Mouse (Mus musculus) MEL (cell line): ENCODE measurements at regions not wholly inside any gene's neighbourhood (a gene's known extent, or its start where the extent isn't known, plus 50 kb on each side); places are given as distances from the start of the nearest gene placed in this dataset.

Source experiments
- DNase-seq: peaks from one replicate; pipeline ENCODE4 v3.0.0; 2011; ENCODE audit warnings: low read depth, low spot score
- H3K27ac ChIP-seq: 2 replicates; pipeline ENCODE4 v1.5.1; 2012; ENCODE audit warnings: low read depth, mild to moderate bottlenecking, control low read depth, low read length, moderate library complexity; ENCODE audit not compliant: control insufficient read depth
- H3K27me3 ChIP-seq, 2 experiments: fragments of 150-350 bp in 1 of 2; sonication (generic) in 1 of 2; 2 replicates each; pipeline ENCODE4 v1.6.1; 2012; ENCODE audit warnings: low read length in 2 of 2, mild to moderate bottlenecking in 2 of 2, improper control_type of control experiment in 1 of 2, moderate library complexity in 1 of 2; ENCODE audit not compliant: insufficient read depth in 2 of 2, control insufficient read depth in 1 of 2
- H3K36me3 ChIP-seq, 2 experiments: 2 replicates each; pipeline ENCODE4 v1.6.1; 2012 to 2014; ENCODE audit warnings: low read length in 2 of 2, improper control_type of control experiment in 1 of 2, inconsistent platforms in 1 of 2, mild to moderate bottlenecking in 1 of 2; ENCODE audit not compliant: insufficient read depth in 2 of 2, control insufficient read depth in 1 of 2
- H3K4me1 ChIP-seq, 2 experiments: fragments of 150-350 bp in 1 of 2; sonication (generic) in 1 of 2; 2 replicates each; pipeline ENCODE4 v1.6.1; 2012; ENCODE audit warnings: low read length in 2 of 2, improper control_type of control experiment in 1 of 2, mild to moderate bottlenecking in 1 of 2; ENCODE audit not compliant: insufficient read depth in 2 of 2, control insufficient read depth in 1 of 2
- H3K4me3 ChIP-seq, 2 experiments: fragments of 150-350 bp in 1 of 2; sonication (generic) in 1 of 2; 2 replicates each; pipeline ENCODE4 v1.5.1; 2012; ENCODE audit warnings: low read depth in 2 of 2, low read length in 2 of 2, mild to moderate bottlenecking in 2 of 2, moderate library complexity in 2 of 2, control low read depth in 1 of 2, improper control_type of control experiment in 1 of 2; ENCODE audit not compliant: control insufficient read depth in 1 of 2, insufficient read depth in 1 of 2
- H3K79me2 ChIP-seq: 2 replicates; pipeline ENCODE4 v1.6.1; 2012; ENCODE audit warnings: mild to moderate bottlenecking, low read length, moderate library complexity; ENCODE audit not compliant: control insufficient read depth, poor library complexity, insufficient read depth
- H3K9ac ChIP-seq: 2 replicates; pipeline ENCODE4 v1.6.1; 2012; ENCODE audit warnings: low read depth, mild to moderate bottlenecking, control low read depth, low read length, moderate library complexity; ENCODE audit not compliant: control insufficient read depth, poor library complexity, severe bottlenecking
- H3K9me3 ChIP-seq: fragments of 150-350 bp; sonication (generic); replicated peaks from 2 replicates; pipeline ENCODE4 v1.6.1; 2012; ENCODE audit warnings: mild to moderate bottlenecking, low read length, improper control_type of control experiment, moderate library complexity; ENCODE audit not compliant: insufficient read depth
- BHLHE40 ChIP-seq: IDR thresholded peaks from 2 replicates; pipeline ENCODE4 v1.6.1; 2012; ENCODE audit warnings: low read depth, mild to moderate bottlenecking, inconsistent platforms, low read length, improper control_type of control experiment, borderline replicate concordance
- CHD2 ChIP-seq: IDR thresholded peaks from 2 replicates; pipeline ENCODE4 v1.6.1; 2011; ENCODE audit warnings: low read length, improper control_type of control experiment
- CTCF ChIP-seq, 3 experiments: IDR thresholded peaks in 2 of 3; conservative IDR thresholded peaks in 1 of 3; 2 replicates each; pipeline ENCODE4 v1.5.1; 2011 to 2012; ENCODE audit warnings: low read length in 3 of 3, low read depth in 2 of 3, mild to moderate bottlenecking in 2 of 3, improper control_type of control experiment in 1 of 3, inconsistent platforms in 1 of 3, mixed read lengths in 1 of 3, moderate library complexity in 1 of 3; ENCODE audit not compliant: control insufficient read depth in 1 of 3, insufficient read depth in 1 of 3, poor library complexity in 1 of 3, severe bottlenecking in 1 of 3
- E2F4 ChIP-seq: IDR thresholded peaks from 2 replicates; pipeline ENCODE4 v1.6.1; 2011; ENCODE audit warnings: low read depth, low read length, improper control_type of control experiment, borderline replicate concordance
- ELF1 ChIP-seq: IDR thresholded peaks from 2 replicates; pipeline ENCODE4 v1.6.1; 2014; ENCODE audit warnings: low read depth, mild to moderate bottlenecking, inconsistent platforms, low read length, improper control_type of control experiment, moderate library complexity
- ETS1 ChIP-seq: IDR thresholded peaks from 2 replicates; pipeline ENCODE4 v1.6.1; 2012; ENCODE audit warnings: low read depth, mild to moderate bottlenecking, inconsistent platforms, low read length, improper control_type of control experiment, moderate library complexity
- GABPA ChIP-seq: IDR thresholded peaks from 2 replicates; pipeline ENCODE4 v1.6.1; 2012; ENCODE audit warnings: low read depth, mild to moderate bottlenecking, inconsistent platforms, low read length, improper control_type of control experiment, moderate library complexity
- KAT2A ChIP-seq: conservative IDR thresholded peaks from 2 replicates; pipeline ENCODE4 v1.6.1; 2012; ENCODE audit warnings: low read depth, low read length, improper control_type of control experiment, inconsistent platforms
- MAX ChIP-seq: IDR thresholded peaks from 2 replicates; pipeline ENCODE4 v1.6.1; 2011; ENCODE audit warnings: low read length, improper control_type of control experiment
- MAZ ChIP-seq: IDR thresholded peaks from 2 replicates; pipeline ENCODE4 v1.6.1; 2012; ENCODE audit warnings: low read depth, mild to moderate bottlenecking, inconsistent platforms, low read length, improper control_type of control experiment
- MXI1 ChIP-seq: IDR thresholded peaks from 2 replicates; pipeline ENCODE4 v1.6.1; 2011; ENCODE audit warnings: mild to moderate bottlenecking, low read depth, low read length, improper control_type of control experiment
- MYC ChIP-seq: IDR thresholded peaks from 2 replicates; pipeline ENCODE4 v1.6.1; 2011; ENCODE audit warnings: low read depth, mild to moderate bottlenecking, low read length, improper control_type of control experiment, moderate library complexity
- NELFE ChIP-seq: IDR thresholded peaks from 2 replicates; pipeline ENCODE4 v1.6.1; 2011; ENCODE audit warnings: low read depth, low read length, improper control_type of control experiment
- POLR2AphosphoS2 ChIP-seq: IDR thresholded peaks from 2 replicates; pipeline ENCODE4 v1.6.1; 2011; ENCODE audit warnings: low read length, improper control_type of control experiment
- POLR2AphosphoS5 ChIP-seq: IDR thresholded peaks from 2 replicates; pipeline ENCODE4 v1.6.1; 2012; ENCODE audit warnings: low read depth, borderline replicate concordance, mild to moderate bottlenecking, inconsistent platforms, low read length, moderate library complexity, mixed read lengths
- RAD21 ChIP-seq: IDR thresholded peaks from 2 replicates; pipeline ENCODE4 v1.6.1; 2011; ENCODE audit warnings: mild to moderate bottlenecking, low read depth, low read length, improper control_type of control experiment
- RCOR1 ChIP-seq: IDR thresholded peaks from 2 replicates; pipeline ENCODE4 v1.6.1; 2012; ENCODE audit warnings: low read depth, mild to moderate bottlenecking, inconsistent platforms, low read length, improper control_type of control experiment
- SIN3A ChIP-seq: IDR thresholded peaks from 2 replicates; pipeline ENCODE4 v1.6.1; 2012; ENCODE audit warnings: low read length, improper control_type of control experiment, inconsistent platforms
- SMC3 ChIP-seq: IDR thresholded peaks from 2 replicates; pipeline ENCODE4 v1.6.1; 2011; ENCODE audit warnings: low read depth, low read length, improper control_type of control experiment
- UBTF ChIP-seq: IDR thresholded peaks from 2 replicates; pipeline ENCODE4 v1.6.1; 2012; ENCODE audit warnings: low read depth, mild to moderate bottlenecking, inconsistent platforms, low read length, improper control_type of control experiment, moderate library complexity, borderline replicate concordance; ENCODE audit not compliant: insufficient read depth
- USF1 ChIP-seq: IDR thresholded peaks from 2 replicates; pipeline ENCODE4 v1.6.1; 2014; ENCODE audit warnings: low read depth, mild to moderate bottlenecking, inconsistent platforms, low read length, improper control_type of control experiment, moderate library complexity
- USF2 ChIP-seq, 2 experiments: IDR thresholded peaks; 2 replicates each; pipeline ENCODE4 v1.6.1; 2011 to 2012; ENCODE audit warnings: improper control_type of control experiment in 2 of 2, low read length in 2 of 2, borderline replicate concordance in 1 of 2, inconsistent platforms in 1 of 2, low read depth in 1 of 2, mild to moderate bottlenecking in 1 of 2; ENCODE audit not compliant: insufficient read depth in 1 of 2
- ZNF384 ChIP-seq: IDR thresholded peaks from 2 replicates; pipeline ENCODE4 v1.6.1; 2012; ENCODE audit warnings: low read depth, mild to moderate bottlenecking, inconsistent platforms, low read length, improper control_type of control experiment

- Histone ChIP-seq H3K4me3 (no peak overlapping the region), H3K27me3 (no peaks in the 10 kb centered on the region)
Measured at GRCm38 (mm10) chr13:79138747-79139146, 939.2 kb upstream of the Nr2f1 start.

GRCm38 (mm10) chr13:79136726-79137125 is 937.2 kb upstream of the Nr2f1 start:
- TF ChIP-seq RCOR1, result no peak
- no peak for TF ChIP-seq MAX
- no peak for TF ChIP-seq KAT2A
- TF ChIP-seq USF2 (IDR thresholded peaks at IDR 0.05; ENCODE audit: borderline replicate concordance in 1 of 2, insufficient read depth in 1 of 2, low read depth in 1 of 2, low read length in 2 of 2), result no peak
- no peak for TF ChIP-seq E2F4
- no peak for TF ChIP-seq ELF1
- no peak for TF ChIP-seq MYC
- TF ChIP-seq USF1, result no peak
- TF ChIP-seq SIN3A, result no peak
- no peaks in the 10 kb centered on the region for H3K36me3 ChIP-seq
- H3K4me1 ChIP-seq, result no peaks in the 10 kb centered on the region
- no peak overlapping the region for H3K27ac ChIP-seq
- H3K79me2 ChIP-seq, result no peaks in the 10 kb centered on the region
- no peak for DNase-seq
- H3K9ac ChIP-seq, result no peak overlapping the region
- no peaks in the 10 kb centered on the region for H3K27me3 ChIP-seq
- no peaks in the 10 kb centered on the region; the same call in 1 of the 2 replicates for H3K9me3 ChIP-seq
- no peak overlapping the region for H3K4me3 ChIP-seq

More at GRCm38 (mm10) chr13:79138747-79139146, 939.2 kb upstream of the Nr2f1 start:
- no peaks in the 10 kb centered on the region for H3K4me1 ChIP-seq
- TF ChIP-seq POLR2AphosphoS2, result no peak
- no peak for TF ChIP-seq RAD21
- TF ChIP-seq NELFE, result no peak
- TF ChIP-seq RCOR1, result no peak
- no peak for TF ChIP-seq UBTF
- no peak for TF ChIP-seq MAZ
- no peak for TF ChIP-seq MYC
- no peak for TF ChIP-seq POLR2AphosphoS5
- no peak for TF ChIP-seq ETS1
- no peak for TF ChIP-seq CHD2
- no peak for TF ChIP-seq BHLHE40
- TF ChIP-seq SMC3, result no peak
- TF ChIP-seq ZNF384, result no peak
- TF ChIP-seq CTCF (IDR thresholded peaks at IDR 0.05 in 2 of 3, conservative IDR thresholded peaks at IDR 0.05 in 1 of 3; ENCODE audit: control insufficient read depth in 1 of 3, insufficient read depth in 1 of 3, low read depth in 2 of 3, low read length in 3 of 3, poor library complexity in 1 of 3, severe bottlenecking in 1 of 3), result no peak
- no peak for TF ChIP-seq GABPA
- TF ChIP-seq MAX, result no peak
- TF ChIP-seq MXI1, result no peak
- H3K79me2 ChIP-seq, result no peaks in the 10 kb centered on the region
- H3K9me3 ChIP-seq, result no peaks in the 10 kb centered on the region; the same call in 1 of the 2 replicates
- no peak overlapping the region for H3K27ac ChIP-seq
- H3K36me3 ChIP-seq, result no peaks in the 10 kb centered on the region
- no peak overlapping the region for H3K9ac ChIP-seq
- DNase-seq, result no peak
